Mouse (Mus musculus) megakaryocyte, embryonic 14.5 days (primary cell): ENCODE results near the gene H2-T22.
"Not testable (repeated sequence)": the region's sequence is repeated elsewhere in the genome, so short reads cannot be mapped to it uniquely, and the experiment has no call there.

ENCODE experiments used
- FLI1 ChIP-seq: IDR thresholded peaks from 2 replicates; pipeline ENCODE4 v1.6.1; 2012; ENCODE audit warnings: low read length, inconsistent platforms, mixed read lengths
- GATA1 ChIP-seq: IDR thresholded peaks from 3 replicates; pipeline ENCODE4 v1.6.1; 2012; ENCODE audit warnings: mixed read lengths, low read length, inconsistent platforms, borderline replicate concordance

DNA sequence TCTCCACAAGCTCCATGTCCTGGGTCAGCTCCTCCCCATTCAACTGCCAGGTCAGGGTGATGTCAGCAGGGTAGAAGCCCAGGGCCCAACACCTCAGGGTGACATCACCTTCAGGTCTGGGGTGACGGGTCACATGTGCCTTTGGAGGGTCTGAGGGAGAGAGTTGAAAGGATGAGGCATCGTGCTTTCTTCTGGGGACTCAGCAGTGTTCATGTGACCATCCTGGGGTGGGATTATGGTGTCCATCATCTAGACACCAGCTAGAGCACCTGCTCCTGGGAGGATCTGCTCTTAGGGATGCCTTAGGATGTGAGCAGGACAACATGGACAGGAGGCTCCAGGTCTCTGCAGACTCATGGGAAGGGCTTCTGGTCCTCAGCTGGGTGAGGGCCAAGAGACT lies 1.9 kb downstream of the H2-T22 start:
- not testable (repeated sequence) for TF ChIP-seq GATA1, FLI1
